Mouse (Mus musculus): ENCODE data around the gene Sntb2. TPM values are rescaled to one million over a fixed set of nuclear protein-coding genes. Genes with fewer than 3 reads are reported as not detected.

Sntb2 gene
- polyA plus RNA-seq (2012; ENCODE audit: insufficient read depth, insufficient read length, missing spikeins) = 4.1 and 6.9 TPM in 2 replicates

DNA sequence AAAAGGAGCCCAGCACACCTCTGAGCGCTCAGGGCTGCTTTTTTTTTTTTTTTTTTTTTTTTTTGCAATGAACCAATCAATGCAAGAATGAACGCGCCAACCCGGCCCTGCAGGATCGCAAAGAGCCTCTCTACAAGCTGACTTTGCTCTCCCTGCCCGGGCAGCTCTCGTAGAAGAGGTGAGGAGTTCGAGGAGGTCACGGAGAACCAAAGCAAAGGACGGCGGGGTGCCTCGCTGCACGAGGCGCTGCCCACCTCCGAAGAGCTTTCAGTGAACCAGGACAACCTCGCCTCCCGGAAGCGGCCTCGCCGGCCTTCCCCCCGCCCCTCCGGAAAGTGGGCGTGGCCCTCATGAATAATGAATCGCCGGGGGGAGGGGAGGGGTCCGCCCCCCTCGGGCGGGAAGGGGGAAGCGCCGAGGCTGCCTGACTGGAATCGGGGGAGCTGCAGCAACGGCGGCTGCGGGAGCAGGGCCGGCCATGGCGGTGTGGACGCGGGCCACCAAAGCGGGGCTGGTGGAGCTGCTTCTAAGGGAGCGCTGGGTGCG lies at the start of gene Sntb2:
Gene Sntb2, plus strand, starts transcription at position 427 of the 546 bp plus-strand sequence.
- peak within 1 kb of the TSS; percentile 78 for H3K27ac ChIP-seq (replicated peaks; ENCODE audit: low read depth, low read length)
- H3K4me3 ChIP-seq (ENCODE audit: insufficient read depth, low read depth, low read length) = peak within 1 kb of the TSS; percentile 91
- H3K4me1 ChIP-seq (ENCODE audit: control insufficient read depth, insufficient read depth, insufficient read length, low read length) = peaks cover 14% of the 10 kb centered on the region

GRCm38 (mm10) chr8:106887336-106888189 lies 48.0 kb upstream of the Sntb2 start:
- no peak overlapping the region for H3K4me3 ChIP-seq (ENCODE audit: insufficient read depth, low read depth, low read length)
- peaks cover 10% of the 10 kb centered on the region for H3K4me1 ChIP-seq (ENCODE audit: control insufficient read depth, insufficient read depth, insufficient read length, low read length)
- H3K27ac ChIP-seq (replicated peaks; ENCODE audit: low read depth, low read length) = no peak overlapping the region

- H3K4me1 ChIP-seq (ENCODE audit: control insufficient read depth, insufficient read depth, insufficient read length, low read length) = peaks cover 7% of the 10 kb centered on the region
- no peak overlapping the region for H3K27ac ChIP-seq (replicated peaks; ENCODE audit: low read depth, low read length)
- no peak overlapping the region for H3K4me3 ChIP-seq (ENCODE audit: insufficient read depth, low read depth, low read length)
Measured at GRCm38 (mm10) chr8:106888803-106889202, 46.7 kb upstream of the Sntb2 start.

DNA sequence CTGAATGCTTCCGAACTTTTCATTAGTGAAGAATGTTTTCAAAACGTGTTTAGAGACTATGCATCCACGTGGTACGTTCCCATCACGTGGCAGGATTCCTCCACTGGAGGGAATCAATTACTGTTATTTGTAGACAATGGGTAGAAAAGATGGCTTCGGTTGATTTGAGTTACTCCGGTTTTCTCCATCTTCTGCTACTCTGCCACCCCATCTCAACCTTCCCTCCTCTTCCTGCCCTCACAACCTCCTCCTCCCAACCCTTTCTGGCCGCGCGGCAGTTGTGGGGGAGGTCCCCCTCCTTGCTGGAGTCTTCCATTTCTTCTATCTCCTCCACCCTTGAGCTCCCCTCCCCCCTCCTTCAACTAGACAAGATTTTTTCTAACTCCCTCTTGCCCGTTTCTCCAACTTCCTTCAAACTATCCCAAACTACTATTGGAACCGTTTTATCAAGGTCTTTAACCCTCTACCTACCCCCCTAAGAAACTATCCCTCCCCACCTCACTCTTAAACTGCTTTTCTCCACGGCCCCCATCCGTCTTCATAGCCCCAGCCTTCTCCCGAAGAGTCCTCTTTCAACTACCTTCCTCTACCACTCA lies 43.2 kb upstream of the Sntb2 start:
- Histone ChIP-seq H3K27ac (replicated peaks; ENCODE audit: low read depth, low read length) (peak overlapping the region; percentile 79), H3K4me1 (ENCODE audit: control insufficient read depth, insufficient read depth, insufficient read length, low read length) (peaks cover 7% of the 10 kb centered on the region), H3K4me3 (ENCODE audit: insufficient read depth, low read depth, low read length) (peak overlapping the region; percentile 91)

DNA sequence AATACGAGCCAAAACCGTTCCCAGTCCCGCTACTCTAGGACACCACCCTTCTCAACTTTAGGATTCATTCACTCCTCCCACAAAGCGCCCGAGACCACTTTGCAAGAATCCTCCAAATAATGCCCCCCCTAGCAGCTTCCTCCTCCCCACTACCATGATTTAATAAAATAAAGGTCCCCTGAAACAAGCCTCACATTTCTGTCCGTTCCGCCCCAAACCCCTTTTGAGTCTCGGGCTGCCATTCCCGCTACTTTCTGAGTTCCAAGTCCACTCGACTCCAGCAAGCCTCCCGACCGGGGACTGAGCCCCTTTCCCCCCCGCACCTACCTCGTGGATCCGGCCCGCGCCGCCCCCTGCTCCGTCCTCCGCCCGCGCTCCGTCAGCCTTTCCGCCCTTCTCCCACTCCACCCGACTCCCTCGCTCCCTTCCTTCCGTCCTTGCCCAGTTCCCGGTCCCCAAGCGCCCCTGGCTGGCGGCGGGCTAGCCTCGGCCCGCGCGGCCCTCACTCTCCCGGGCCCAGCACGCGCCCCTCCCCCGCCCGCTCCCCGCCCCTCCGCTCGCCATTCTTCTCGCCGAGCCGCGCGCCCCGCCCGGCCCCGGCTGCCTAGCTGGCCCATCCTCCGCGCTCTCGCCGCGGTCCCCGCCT lies 42.6 kb upstream of the Sntb2 start:
- Histone ChIP-seq H3K4me3 (ENCODE audit: insufficient read depth, low read depth, low read length) (peak overlapping the region; percentile 91), H3K27ac (replicated peaks; ENCODE audit: low read depth, low read length) (peak overlapping the region; percentile 84), H3K4me1 (ENCODE audit: control insufficient read depth, insufficient read depth, insufficient read length, low read length) (peaks cover 7% of the 10 kb centered on the region)

DNA sequence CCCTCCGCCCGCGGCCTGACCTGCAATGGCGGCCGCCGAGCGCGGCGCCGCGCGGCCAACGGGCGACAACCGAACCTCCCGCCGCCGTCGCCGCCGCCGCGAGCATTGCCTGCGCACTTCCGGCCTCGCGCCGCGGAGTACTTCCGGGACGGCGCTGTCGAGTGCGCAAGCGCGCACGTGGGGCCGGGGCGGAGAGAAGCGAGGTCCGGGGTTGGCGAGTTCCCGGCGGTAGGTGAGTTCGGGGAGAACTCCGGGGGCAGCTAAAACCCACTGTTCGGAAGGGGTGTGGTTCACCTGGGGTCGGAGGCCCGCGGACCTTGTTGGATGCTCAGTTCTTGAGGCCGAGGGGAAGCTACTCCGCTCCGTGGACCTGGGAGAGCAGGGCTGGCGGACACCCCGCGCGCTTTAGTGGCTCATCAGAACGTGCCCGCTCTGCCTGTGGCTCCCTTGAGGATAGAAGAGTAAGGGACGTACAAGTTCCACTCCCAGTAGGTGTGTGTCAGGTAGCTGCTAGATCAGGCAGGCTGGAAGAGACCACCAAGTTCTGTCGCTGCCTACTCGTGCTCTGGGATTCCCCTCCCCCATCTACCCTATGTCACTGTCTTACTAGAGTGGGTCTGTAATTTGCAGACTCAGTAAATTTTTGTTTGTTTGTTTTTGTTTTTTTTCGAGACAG lies 41.9 kb upstream of the Sntb2 start, which contains the start of gene Utp4:
Gene Utp4, plus strand, starts transcription at position 156 of the 676 bp plus-strand sequence.
- H3K27ac ChIP-seq (replicated peaks; ENCODE audit: low read depth, low read length) = peak within 1 kb of the TSS; percentile 84
- H3K4me3 ChIP-seq (ENCODE audit: insufficient read depth, low read depth, low read length) = peak within 1 kb of the TSS; percentile 91
- peaks cover 7% of the 10 kb centered on the region for H3K4me1 ChIP-seq (ENCODE audit: control insufficient read depth, insufficient read depth, insufficient read length, low read length)

- peaks cover 4% of the 10 kb centered on the region; the same call in 1 of the 2 replicates for H3K4me1 ChIP-seq (ENCODE audit: control insufficient read depth, insufficient read depth, insufficient read length, low read length)
- no peak overlapping the region for H3K4me3 ChIP-seq (ENCODE audit: insufficient read depth, low read depth, low read length)
- peak overlapping the region; percentile 38; the same call in 1 of the 2 replicates for H3K27ac ChIP-seq (replicated peaks; ENCODE audit: low read depth, low read length)
Measured at GRCm38 (mm10) chr8:106899473-106899872, 36.1 kb upstream of the Sntb2 start.

DNA sequence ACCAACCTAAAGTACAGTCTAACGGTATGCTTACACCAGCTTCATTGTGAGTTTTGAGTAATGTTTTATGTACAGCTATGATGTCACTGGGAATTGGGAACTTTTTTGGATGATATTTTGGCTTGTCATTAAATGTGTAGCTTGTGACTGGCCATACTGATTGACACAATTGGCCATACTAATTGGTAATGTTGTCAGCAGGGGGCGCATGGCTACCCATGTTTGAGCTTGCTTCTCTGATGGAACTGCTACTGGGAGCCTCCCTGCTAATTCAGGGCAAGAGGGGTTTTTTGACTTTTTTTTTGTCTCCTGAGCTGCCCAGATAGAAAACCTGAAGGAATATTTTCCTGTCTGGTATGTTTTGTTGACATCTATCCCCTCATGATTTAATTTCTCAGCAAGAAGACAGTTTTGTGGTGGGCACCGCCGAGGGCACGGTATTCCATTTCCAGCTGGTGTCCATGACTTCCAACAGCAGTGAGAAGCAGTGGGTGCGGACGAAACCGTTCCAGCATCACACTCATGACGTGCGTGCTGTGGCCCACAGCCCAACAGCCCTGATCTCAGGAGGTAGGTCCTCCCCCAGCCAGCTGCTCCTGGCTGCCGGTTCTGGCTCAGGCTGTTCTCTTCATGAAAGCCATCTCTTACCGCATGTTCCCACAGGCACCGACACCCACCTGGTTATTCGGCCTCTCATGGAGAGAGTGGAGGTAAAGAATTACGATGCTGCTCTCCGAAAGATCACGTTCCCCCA lies 29.6 kb upstream of the Sntb2 start:
- Histone ChIP-seq H3K4me3 (ENCODE audit: insufficient read depth, low read depth, low read length) (no peak overlapping the region), H3K4me1 (ENCODE audit: control insufficient read depth, insufficient read depth, insufficient read length, low read length) (peaks cover 4% of the 10 kb centered on the region; the same call in 1 of the 2 replicates), H3K27ac (replicated peaks; ENCODE audit: low read depth, low read length) (no peak overlapping the region)

DNA sequence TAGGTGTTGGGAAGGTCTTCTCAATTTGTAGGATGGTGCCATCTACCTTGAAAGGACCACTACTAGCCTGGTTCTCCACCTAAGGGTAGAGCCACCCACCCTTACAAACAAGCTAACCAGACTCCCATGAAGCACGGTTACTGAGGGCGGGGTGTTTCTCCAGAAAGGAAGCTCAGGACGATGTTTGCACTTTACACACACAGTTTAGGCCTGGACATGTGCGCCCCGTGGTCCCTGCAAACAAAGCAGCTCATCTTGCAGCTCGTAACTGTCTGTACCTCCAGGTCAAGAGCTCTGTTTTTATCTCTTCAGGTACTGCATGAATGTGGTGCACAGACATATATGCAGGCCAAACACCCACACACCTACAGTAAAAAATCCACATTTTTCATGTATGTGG lies 28.9 kb upstream of the Sntb2 start:
- Histone ChIP-seq H3K27ac (replicated peaks; ENCODE audit: low read depth, low read length) (no peak overlapping the region), H3K4me1 (ENCODE audit: control insufficient read depth, insufficient read depth, insufficient read length, low read length) (peaks cover 2% of the 10 kb centered on the region; the same call in 1 of the 2 replicates)

DNA sequence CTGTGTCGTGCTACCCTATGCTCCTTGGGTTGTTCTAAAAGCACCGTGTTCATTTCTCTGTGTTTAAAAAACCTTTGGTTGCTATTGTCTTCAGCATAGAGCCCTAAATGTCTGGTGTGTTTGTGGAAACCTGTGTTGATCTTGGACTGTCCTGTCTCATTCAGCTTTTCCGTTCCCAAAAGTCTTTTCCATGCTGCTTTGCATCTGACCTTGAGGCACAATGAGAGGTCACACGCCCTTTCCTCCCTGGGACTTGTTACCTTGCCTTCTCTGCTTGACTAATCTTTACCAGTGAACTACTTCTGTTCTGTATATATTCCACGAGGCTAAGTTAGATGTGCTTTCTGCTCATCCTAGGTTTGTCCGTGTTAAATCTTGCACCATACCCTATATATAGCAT lies 28.1 kb upstream of the Sntb2 start:
- Histone ChIP-seq H3K27ac (replicated peaks; ENCODE audit: low read depth, low read length) (no peak overlapping the region), H3K4me1 (ENCODE audit: control insufficient read depth, insufficient read depth, insufficient read length, low read length) (no peaks in the 10 kb centered on the region), H3K4me3 (ENCODE audit: insufficient read depth, low read depth, low read length) (no peak overlapping the region)

More for the DNA sequence above, 28.9 kb upstream of the Sntb2 start:
- no peak overlapping the region for H3K4me3 ChIP-seq (ENCODE audit: insufficient read depth, low read depth, low read length)

DNA sequence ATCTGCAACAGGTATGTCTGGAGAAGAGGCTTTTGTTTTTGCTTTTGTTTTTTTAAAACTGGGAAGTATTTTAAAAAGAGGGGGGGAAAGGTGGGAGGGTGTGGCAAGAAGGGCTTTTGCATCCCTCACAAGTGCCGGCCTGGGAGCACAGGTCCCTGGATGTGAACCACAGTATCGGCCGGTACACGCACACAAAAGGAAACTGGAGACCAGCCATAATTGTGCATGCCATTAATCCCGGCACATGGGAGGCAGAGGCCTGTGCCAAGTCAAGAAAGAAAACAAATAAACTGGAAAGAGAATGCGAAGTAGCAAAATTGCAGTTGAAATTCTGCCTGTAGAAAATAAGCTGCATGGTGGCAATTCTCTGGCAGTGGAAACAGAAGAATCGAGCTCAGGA lies 27.3 kb upstream of the Sntb2 start:
- H3K4me3 ChIP-seq (ENCODE audit: insufficient read depth, low read depth, low read length) = no peak overlapping the region
- no peak overlapping the region for H3K27ac ChIP-seq (replicated peaks; ENCODE audit: low read depth, low read length)

GRCm38 (mm10) chr8:106913631-106914030 lies 21.9 kb upstream of the Sntb2 start:
- no peak overlapping the region for H3K27ac ChIP-seq (replicated peaks; ENCODE audit: low read depth, low read length)
- no peak overlapping the region for H3K4me3 ChIP-seq (ENCODE audit: insufficient read depth, low read depth, low read length)
- H3K4me1 ChIP-seq (ENCODE audit: control insufficient read depth, insufficient read depth, insufficient read length, low read length) = no peaks in the 10 kb centered on the region

More for the DNA sequence above, 27.3 kb upstream of the Sntb2 start:
- no peaks in the 10 kb centered on the region for H3K4me1 ChIP-seq (ENCODE audit: control insufficient read depth, insufficient read depth, insufficient read length, low read length)

- H3K4me3 ChIP-seq (ENCODE audit: insufficient read depth, low read depth, low read length) = no peak overlapping the region
- no peaks in the 10 kb centered on the region for H3K4me1 ChIP-seq (ENCODE audit: control insufficient read depth, insufficient read depth, insufficient read length, low read length)
- no peak overlapping the region for H3K27ac ChIP-seq (replicated peaks; ENCODE audit: low read depth, low read length)
Measured at GRCm38 (mm10) chr8:106919721-106920394, 15.7 kb upstream of the Sntb2 start.
